Mouse (Mus musculus) heart, adult 2 months (tissue): ENCODE results near the gene Nlrp9b.

Source experiments
- CTCF ChIP-seq: fragments of 200-600 bp; IDR thresholded peaks from 2 replicates; pipeline ENCODE4 v1.8.1; 2022; ENCODE audit warnings: antibody characterized with exemption, mild to moderate bottlenecking, moderate library complexity
- POLR2A ChIP-seq: fragments of 200-500 bp; IDR thresholded peaks from 2 replicates; pipeline ENCODE4 v1.6.1; 2011; ENCODE audit warnings: mild to moderate bottlenecking, low read depth, low read length, control low read depth; ENCODE audit not compliant: insufficient read depth

GRCm38 (mm10) chr7:19955861-19956260 is 35.4 kb upstream of the Nlrp9b start:
- no peak for TF ChIP-seq CTCF
- TF ChIP-seq POLR2A, result no peak
